Mouse (Mus musculus): ENCODE measurements around the gene Pdrg1.
A peak's percentile ranks its signal among the peaks of the same experiment; 100 is the strongest.

Pdrg1 gene

GRCm38 (mm10) chr2:153014758-153015593 lies at the start of gene Pdrg1:
Pdrg1 (minus strand) TSS chr2:153015427.
- DNase-seq (ENCODE audit: low spot score) = peak; percentile 85

GRCm38 (mm10) chr2:153064190-153064970 lies 49.2 kb upstream of the Pdrg1 start:
- DNase-seq (ENCODE audit: low spot score) = no peak

- no peak for DNase-seq (ENCODE audit: low spot score)
These were observed 48.2 kb upstream of the Pdrg1 start for GRCm38 (mm10) chr2:153063394-153063793.

GRCm38 (mm10) chr2:153060216-153060615 lies 45.0 kb upstream of the Pdrg1 start:
- no peak for DNase-seq (ENCODE audit: low spot score)

GRCm38 (mm10) chr2:153058365-153058764 lies 43.1 kb upstream of the Pdrg1 start:
- no peak for DNase-seq (ENCODE audit: low spot score)

- no peak for DNase-seq (ENCODE audit: low spot score)
These were observed 40.2 kb upstream of the Pdrg1 start for GRCm38 (mm10) chr2:153055270-153055920.

GRCm38 (mm10) chr2:153053896-153054295 lies 38.7 kb upstream of the Pdrg1 start:
- no peak for DNase-seq (ENCODE audit: low spot score)

GRCm38 (mm10) chr2:153052700-153053351 lies 37.6 kb upstream of the Pdrg1 start:
- DNase-seq (ENCODE audit: low spot score) = no peak

GRCm38 (mm10) chr2:153051537-153051936 lies 36.3 kb upstream of the Pdrg1 start:
- DNase-seq (ENCODE audit: low spot score) = no peak

- DNase-seq (ENCODE audit: low spot score) = no peak
These were observed 35.9 kb upstream of the Pdrg1 start for GRCm38 (mm10) chr2:153051095-153051494.

GRCm38 (mm10) chr2:153049997-153050358 lies 34.8 kb upstream of the Pdrg1 start:
- DNase-seq (ENCODE audit: low spot score) = no peak

- no peak for DNase-seq (ENCODE audit: low spot score)
These were observed 34.2 kb upstream of the Pdrg1 start for GRCm38 (mm10) chr2:153049288-153049996.

GRCm38 (mm10) chr2:153047828-153048465 lies 32.7 kb upstream of the Pdrg1 start:
- no peak for DNase-seq (ENCODE audit: low spot score)

- no peak for DNase-seq (ENCODE audit: low spot score)
These were observed 30.7 kb upstream of the Pdrg1 start for GRCm38 (mm10) chr2:153045884-153046299.

- no peak for DNase-seq (ENCODE audit: low spot score)
These were observed 28.7 kb upstream of the Pdrg1 start for GRCm38 (mm10) chr2:153043886-153044285.

GRCm38 (mm10) chr2:153036690-153037089 lies 21.5 kb upstream of the Pdrg1 start:
- DNase-seq (ENCODE audit: low spot score) = no peak

GRCm38 (mm10) chr2:153033545-153034230 lies 18.5 kb upstream of the Pdrg1 start:
- no peak for DNase-seq (ENCODE audit: low spot score)

- no peak for DNase-seq (ENCODE audit: low spot score)
These were observed 17.7 kb upstream of the Pdrg1 start for GRCm38 (mm10) chr2:153032973-153033372.

- DNase-seq (ENCODE audit: low spot score) = peak; percentile 48
These were observed 17.0 kb upstream of the Pdrg1 start for GRCm38 (mm10) chr2:153032083-153032842.

All from spleen, adult 12 weeks (tissue).